Comparison of ENCODE assay signal across 8 mouse cellular contexts in the genomic region with DNA sequence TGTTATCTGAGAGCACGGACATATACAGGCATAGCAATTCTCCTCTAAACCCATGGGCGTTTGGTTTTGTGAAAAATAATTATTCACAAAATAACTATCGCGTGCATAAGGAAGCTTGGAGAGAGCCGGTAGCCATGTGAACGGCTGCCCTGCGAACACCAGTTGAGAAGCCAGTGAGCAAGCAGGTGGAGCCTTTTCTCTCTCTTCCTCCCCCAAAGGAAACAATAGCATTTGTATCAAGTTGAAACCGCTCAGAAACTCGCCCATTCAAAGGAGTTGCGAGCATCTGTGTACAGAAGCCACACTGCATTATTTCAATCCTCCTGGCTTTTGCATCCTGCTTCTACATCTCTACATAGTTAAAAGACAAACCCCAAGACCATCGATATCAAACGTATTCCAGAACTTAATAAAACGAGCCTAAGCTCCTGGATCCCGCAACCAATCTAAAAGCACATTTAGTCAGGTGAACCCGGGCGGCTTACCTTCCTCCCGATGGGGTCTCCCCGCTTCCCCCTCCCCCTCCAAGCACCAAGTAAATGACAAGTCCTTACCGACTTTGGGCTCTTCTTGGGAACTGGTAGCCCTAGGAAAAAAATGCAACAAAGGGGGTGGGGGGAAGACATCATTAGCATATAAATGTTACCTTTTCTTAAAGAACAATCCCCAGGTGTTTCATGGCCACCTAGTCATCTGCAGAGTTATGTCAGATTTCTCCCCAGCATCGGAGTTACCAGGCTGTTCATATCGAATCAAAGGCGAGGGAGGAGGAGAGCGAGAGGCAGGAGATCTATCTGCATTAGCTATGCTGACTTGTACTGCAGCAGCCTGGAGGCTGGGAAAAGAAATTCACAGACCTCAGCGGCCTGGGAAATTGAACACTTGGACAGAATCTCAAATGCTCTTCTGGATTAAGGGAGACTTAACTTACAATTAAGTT.
DNase-seq lines count a peak whose midpoint lies in the region; ATAC-seq and TF ChIP-seq lines count a peak whose summit lies in the region.

No protein-coding gene starts in this region.

- peaks cover 31% of the 10 kb centered on the region for H3K4me1 ChIP-seq in heart, embryonic 15.5 days (replicated peaks)
- peaks cover 34% of the 10 kb centered on the region for H3K4me1 ChIP-seq in midbrain, embryonic 14.5 days (ENCODE audit: control insufficient read depth, insufficient read depth, low read length)
- no peaks in the 10 kb centered on the region for H3K4me1 ChIP-seq in cerebellum, adult 2 months (ENCODE audit: control insufficient read depth, insufficient read depth, low read length)

- H3K27ac ChIP-seq in heart, embryonic 15.5 days: no peak overlapping the region
- H3K27ac ChIP-seq in midbrain, embryonic 14.5 days (replicated peaks; ENCODE audit: low read depth, low read length): peak overlapping the region; percentile 53
- no peak overlapping the region for H3K27ac ChIP-seq in cerebellum, adult 2 months (ENCODE audit: insufficient read depth, low read length)

- no peaks in the 10 kb centered on the region for H3K9me3 ChIP-seq in heart, embryonic 15.5 days (replicated peaks)
- H3K9me3 ChIP-seq in midbrain, embryonic 14.5 days (ENCODE audit: control insufficient read depth, low read length): no peaks in the 10 kb centered on the region

- no peaks in the 10 kb centered on the region for H3K36me3 ChIP-seq in heart, embryonic 15.5 days
- H3K36me3 ChIP-seq in midbrain, embryonic 14.5 days (ENCODE audit: control insufficient read depth, insufficient read depth, low read length): no peaks in the 10 kb centered on the region

- no peak for TF ChIP-seq POLR2A in cerebellum, adult 2 months (IDR thresholded peaks at IDR 0.05; ENCODE audit: borderline replicate concordance, insufficient read depth, low read length)

- H3K27me3 ChIP-seq in heart, embryonic 15.5 days: no peaks in the 10 kb centered on the region
- no peaks in the 10 kb centered on the region for H3K27me3 ChIP-seq in midbrain, embryonic 14.5 days (ENCODE audit: control insufficient read depth, insufficient read depth, low read length)
- no peaks in the 10 kb centered on the region for H3K27me3 ChIP-seq in cerebellum, adult 2 months (ENCODE audit: control insufficient read depth, insufficient read depth, low read length)

- 16% methylated on average over 24 of the region's 24 CpGs for WGBS in heart, embryonic 15.5 days
- 2% methylated on average over 24 of the region's 24 CpGs for WGBS in midbrain, embryonic 14.5 days
- WGBS in cerebellum, adult 2 months: 49% methylated on average over 24 of the region's 24 CpGs

- no peak for DNase-seq in heart, postnatal 36 days
- DNase-seq in ZHBTc4 (ENCODE audit: low read depth, low spot score): peak; percentile 64
- peak; percentile 80 for DNase-seq in midbrain, embryonic 14.5 days
- no peak for DNase-seq in gastrocnemius, postnatal 36 days
- DNase-seq in cerebellum, adult 2 months: no peak
- no peak for DNase-seq in kidney, adult 9 months

- intact Hi-C loops in heart, postnatal 36 days (cut with DNase I): no loop called here
- intact Hi-C loops in gastrocnemius, postnatal 36 days (cut with DNase I): no loop called here

- TF ChIP-seq CTCF in cerebellum, adult 2 months (IDR thresholded peaks at IDR 0.05; ENCODE audit: borderline replicate concordance, insufficient read depth, low read depth, low read length): no peak

- no peak overlapping the region for H3K9ac ChIP-seq in heart, embryonic 15.5 days
- H3K9ac ChIP-seq in midbrain, embryonic 14.5 days (replicated peaks; ENCODE audit: low read length): peak overlapping the region; percentile 46

- peak overlapping the region; percentile 35 for H3K4me3 ChIP-seq in heart, embryonic 15.5 days
- H3K4me3 ChIP-seq in midbrain, embryonic 14.5 days (replicated peaks; ENCODE audit: low read depth, low read length): peak overlapping the region; percentile 32
- no peak overlapping the region for H3K4me3 ChIP-seq in cerebellum, adult 2 months (replicated peaks; ENCODE audit: insufficient read depth, low read depth, low read length)

- ATAC-seq in heart, embryonic 15.5 days (replicated peaks; ENCODE audit: insufficient number of reproducible peaks, insufficient read depth, low FRiP score, low read depth): no peak
- ATAC-seq in hematopoietic stem cell, adult 5-6 weeks (replicated peaks in 1 of 2; ENCODE audit: insufficient read depth in 1 of 2, low FRiP score in 2 of 2, low TSS enrichment in 1 of 2, low read depth in 1 of 2, poor library complexity in 2 of 2, severe bottlenecking in 2 of 2): peak; percentile 21 to 40; a peak in 2 of 4 replicates
- ATAC-seq in midbrain, embryonic 14.5 days (ENCODE audit: low FRiP score, low TSS enrichment): peak; percentile 53; the same call in 1 of the 2 replicates

- H3K4me2 ChIP-seq in heart, embryonic 15.5 days: peak overlapping the region; percentile 58
- peak overlapping the region; percentile 56 for H3K4me2 ChIP-seq in midbrain, embryonic 14.5 days (ENCODE audit: low read length)

Comparison
In these comparisons a context has a peak if more than half of its experiments do, and no peak if none do; other contexts are left out.
1. DNase-seq: peak in ZHBTc4 (single experiment) and midbrain, embryonic 14.5 days (single experiment); none in heart, postnatal 36 days (0 of 2), gastrocnemius, postnatal 36 days (0 of 2), cerebellum, adult 2 months (0 of 2) and kidney, adult 9 months (single experiment).